Mouse (Mus musculus): ENCODE data around the gene Pcdh15. TPM values are rescaled to one million over a fixed set of nuclear protein-coding genes. Genes with fewer than 3 reads are reported as not detected.

Gene Pcdh15
- polyA plus RNA-seq, 1 experiment from 2014 or later, result 0.07 TPM

- Histone ChIP-seq H3K4me1 (ENCODE audit: control insufficient read depth, low read depth, low read length) (no peaks in the 10 kb centered on the region), H3K4me3 (ENCODE audit: low read depth, low read length) (no peak overlapping the region), H3K27me3 (ENCODE audit: control insufficient read depth, insufficient read depth, low read depth, low read length) (no peaks in the 10 kb centered on the region), H3K4me2 (ENCODE audit: low read depth, low read length) (no peak overlapping the region), H3K9me3 (replicated peaks; ENCODE audit: control insufficient read depth, low read length) (no peaks in the 10 kb centered on the region), H3K9ac (ENCODE audit: low read depth, low read length) (no peak overlapping the region), H3K27ac (ENCODE audit: low read length) (no peak overlapping the region), H3K36me3 (ENCODE audit: control insufficient read depth, insufficient read depth) (no peaks in the 10 kb centered on the region)
- no peak for ATAC-seq (ENCODE audit: low read depth)
- 50% methylated on average over 9 of the region's 9 CpGs for WGBS (ENCODE audit: insufficient replicate concordance)
Measured at GRCm38 (mm10) chr10:74053059-74053458, 953.9 kb downstream of the Pcdh15 start.

- Histone ChIP-seq H3K27me3 (ENCODE audit: control insufficient read depth, insufficient read depth, low read depth, low read length) (no peaks in the 10 kb centered on the region), H3K4me1 (ENCODE audit: control insufficient read depth, low read depth, low read length) (no peaks in the 10 kb centered on the region), H3K27ac (ENCODE audit: low read length) (no peak overlapping the region), H3K36me3 (ENCODE audit: control insufficient read depth, insufficient read depth) (no peaks in the 10 kb centered on the region), H3K9me3 (replicated peaks; ENCODE audit: control insufficient read depth, low read length) (no peaks in the 10 kb centered on the region), H3K9ac (ENCODE audit: low read depth, low read length) (no peak overlapping the region), H3K4me3 (ENCODE audit: low read depth, low read length) (no peak overlapping the region), H3K4me2 (ENCODE audit: low read depth, low read length) (no peak overlapping the region)
- 70% methylated on average over 4 of the region's 4 CpGs for WGBS (ENCODE audit: insufficient replicate concordance)
- ATAC-seq (ENCODE audit: low read depth), result no peak
Measured at GRCm38 (mm10) chr10:74086653-74087052, 987.5 kb downstream of the Pcdh15 start.

- Histone ChIP-seq H3K9me3 (replicated peaks; ENCODE audit: control insufficient read depth, low read length) (no peaks in the 10 kb centered on the region), H3K4me3 (ENCODE audit: low read depth, low read length) (no peak overlapping the region), H3K36me3 (ENCODE audit: control insufficient read depth, insufficient read depth) (no peaks in the 10 kb centered on the region), H3K27me3 (ENCODE audit: control insufficient read depth, insufficient read depth, low read depth, low read length) (no peaks in the 10 kb centered on the region), H3K9ac (ENCODE audit: low read depth, low read length) (no peak overlapping the region), H3K27ac (ENCODE audit: low read length) (no peak overlapping the region), H3K4me1 (ENCODE audit: control insufficient read depth, low read depth, low read length) (no peaks in the 10 kb centered on the region), H3K4me2 (ENCODE audit: low read depth, low read length) (no peak overlapping the region)
- no peak for ATAC-seq (ENCODE audit: low read depth)
- 60% methylated on average over 1 of the region's 1 CpGs for WGBS (ENCODE audit: insufficient replicate concordance)
Measured at GRCm38 (mm10) chr10:74098296-74098695, 999.2 kb downstream of the Pcdh15 start.

GRCm38 (mm10) chr10:74114107-74114506 lies 1015.0 kb downstream of the Pcdh15 start:
- H3K9me3 ChIP-seq (replicated peaks; ENCODE audit: control insufficient read depth, low read length), result no peaks in the 10 kb centered on the region
- no peak overlapping the region for H3K27ac ChIP-seq (ENCODE audit: low read length)
- H3K27me3 ChIP-seq (ENCODE audit: control insufficient read depth, insufficient read depth, low read depth, low read length), result no peaks in the 10 kb centered on the region
- H3K4me3 ChIP-seq (ENCODE audit: low read depth, low read length), result no peak overlapping the region
- H3K4me2 ChIP-seq (ENCODE audit: low read depth, low read length), result no peak overlapping the region
- no peaks in the 10 kb centered on the region for H3K36me3 ChIP-seq (ENCODE audit: control insufficient read depth, insufficient read depth)
- H3K4me1 ChIP-seq (ENCODE audit: control insufficient read depth, low read depth, low read length), result no peaks in the 10 kb centered on the region
- 63% methylated on average over 1 of the region's 1 CpGs for WGBS (ENCODE audit: insufficient replicate concordance)
- no peak overlapping the region for H3K9ac ChIP-seq (ENCODE audit: low read depth, low read length)
- ATAC-seq (ENCODE audit: low read depth), result no peak

GRCm38 (mm10) chr10:74116817-74117216 lies 1017.7 kb downstream of the Pcdh15 start:
- no peak for ATAC-seq (ENCODE audit: low read depth)
- Histone ChIP-seq H3K4me2 (ENCODE audit: low read depth, low read length) (no peak overlapping the region), H3K9me3 (replicated peaks; ENCODE audit: control insufficient read depth, low read length) (no peaks in the 10 kb centered on the region), H3K27ac (ENCODE audit: low read length) (no peak overlapping the region), H3K36me3 (ENCODE audit: control insufficient read depth, insufficient read depth) (no peaks in the 10 kb centered on the region), H3K27me3 (ENCODE audit: control insufficient read depth, insufficient read depth, low read depth, low read length) (no peaks in the 10 kb centered on the region), H3K4me1 (ENCODE audit: control insufficient read depth, low read depth, low read length) (no peaks in the 10 kb centered on the region), H3K4me3 (ENCODE audit: low read depth, low read length) (no peak overlapping the region), H3K9ac (ENCODE audit: low read depth, low read length) (no peak overlapping the region)
- WGBS (ENCODE audit: insufficient replicate concordance), result 19% methylated on average over 1 of the region's 1 CpGs

GRCm38 (mm10) chr10:74123421-74123820 lies 1024.3 kb downstream of the Pcdh15 start:
- 59% methylated on average over 4 of the region's 4 CpGs for WGBS (ENCODE audit: insufficient replicate concordance)
- Histone ChIP-seq H3K4me3 (ENCODE audit: low read depth, low read length) (no peak overlapping the region), H3K27me3 (ENCODE audit: control insufficient read depth, insufficient read depth, low read depth, low read length) (no peaks in the 10 kb centered on the region), H3K9me3 (replicated peaks; ENCODE audit: control insufficient read depth, low read length) (no peaks in the 10 kb centered on the region; the same call in 1 of the 2 replicates), H3K36me3 (ENCODE audit: control insufficient read depth, insufficient read depth) (no peaks in the 10 kb centered on the region), H3K4me2 (ENCODE audit: low read depth, low read length) (no peak overlapping the region), H3K4me1 (ENCODE audit: control insufficient read depth, low read depth, low read length) (no peaks in the 10 kb centered on the region), H3K9ac (ENCODE audit: low read depth, low read length) (no peak overlapping the region), H3K27ac (ENCODE audit: low read length) (no peak overlapping the region)
- ATAC-seq (ENCODE audit: low read depth), result no peak

DNA sequence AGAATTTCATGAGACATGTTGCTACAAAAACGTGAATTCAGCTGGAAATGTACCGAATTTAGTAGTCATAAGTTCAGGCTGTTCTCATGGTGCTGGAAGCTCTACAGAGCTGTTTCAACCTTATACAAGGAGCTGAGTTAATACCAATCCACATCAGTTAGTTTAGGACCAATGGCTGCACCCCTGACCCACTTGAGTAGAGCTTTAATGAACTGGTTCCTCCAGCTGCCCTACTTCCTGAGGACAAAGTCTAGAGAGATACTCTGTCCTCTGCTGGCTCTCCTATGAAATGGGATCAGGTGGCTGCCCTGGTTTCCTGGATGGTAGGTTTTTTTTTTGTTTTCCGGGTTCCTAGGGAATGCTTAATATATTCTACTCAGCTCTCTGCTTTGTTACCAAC lies 1030.0 kb downstream of the Pcdh15 start:
- H3K4me2 ChIP-seq (ENCODE audit: low read depth, low read length), result no peak overlapping the region
- no peaks in the 10 kb centered on the region for H3K36me3 ChIP-seq (ENCODE audit: control insufficient read depth, insufficient read depth)
- no peak overlapping the region for H3K27ac ChIP-seq (ENCODE audit: low read length)
- H3K4me3 ChIP-seq (ENCODE audit: low read depth, low read length), result no peak overlapping the region
- H3K9ac ChIP-seq (ENCODE audit: low read depth, low read length), result no peak overlapping the region
- no peaks in the 10 kb centered on the region; the same call in 1 of the 2 replicates for H3K9me3 ChIP-seq (replicated peaks; ENCODE audit: control insufficient read depth, low read length)
- 60% methylated on average over 3 of the region's 3 CpGs for WGBS (ENCODE audit: insufficient replicate concordance)
- no peak for ATAC-seq (ENCODE audit: low read depth)
- H3K4me1 ChIP-seq (ENCODE audit: control insufficient read depth, low read depth, low read length), result no peaks in the 10 kb centered on the region
- no peaks in the 10 kb centered on the region for H3K27me3 ChIP-seq (ENCODE audit: control insufficient read depth, insufficient read depth, low read depth, low read length)

DNA sequence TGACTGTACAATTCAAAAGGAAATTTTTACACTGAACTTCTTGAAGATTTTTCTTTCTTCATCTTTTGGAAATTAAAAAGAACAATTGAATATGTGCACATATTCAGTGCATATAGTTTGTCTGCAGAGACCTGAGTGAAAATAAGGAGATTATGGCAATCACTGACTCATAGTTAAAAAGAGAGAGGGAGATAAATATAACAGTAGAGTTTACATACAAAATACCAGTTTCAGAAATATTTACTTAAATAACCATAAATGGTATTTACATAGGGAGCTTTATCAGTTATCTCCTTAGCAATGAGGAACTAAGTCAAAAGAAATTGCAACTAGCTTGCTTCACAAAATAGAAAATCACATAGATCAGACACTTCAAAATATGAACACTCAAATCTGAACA lies 1030.5 kb downstream of the Pcdh15 start:
- H3K9ac ChIP-seq (ENCODE audit: low read depth, low read length), result no peak overlapping the region
- H3K9me3 ChIP-seq (replicated peaks; ENCODE audit: control insufficient read depth, low read length), result no peaks in the 10 kb centered on the region; the same call in 1 of the 2 replicates
- H3K4me1 ChIP-seq (ENCODE audit: control insufficient read depth, low read depth, low read length), result no peaks in the 10 kb centered on the region
- H3K4me3 ChIP-seq (ENCODE audit: low read depth, low read length), result no peak overlapping the region
- H3K27me3 ChIP-seq (ENCODE audit: control insufficient read depth, insufficient read depth, low read depth, low read length), result no peaks in the 10 kb centered on the region
- no peak for ATAC-seq (ENCODE audit: low read depth)
- H3K36me3 ChIP-seq (ENCODE audit: control insufficient read depth, insufficient read depth), result no peaks in the 10 kb centered on the region
- H3K27ac ChIP-seq (ENCODE audit: low read length), result no peak overlapping the region
- no peak overlapping the region for H3K4me2 ChIP-seq (ENCODE audit: low read depth, low read length)

DNA sequence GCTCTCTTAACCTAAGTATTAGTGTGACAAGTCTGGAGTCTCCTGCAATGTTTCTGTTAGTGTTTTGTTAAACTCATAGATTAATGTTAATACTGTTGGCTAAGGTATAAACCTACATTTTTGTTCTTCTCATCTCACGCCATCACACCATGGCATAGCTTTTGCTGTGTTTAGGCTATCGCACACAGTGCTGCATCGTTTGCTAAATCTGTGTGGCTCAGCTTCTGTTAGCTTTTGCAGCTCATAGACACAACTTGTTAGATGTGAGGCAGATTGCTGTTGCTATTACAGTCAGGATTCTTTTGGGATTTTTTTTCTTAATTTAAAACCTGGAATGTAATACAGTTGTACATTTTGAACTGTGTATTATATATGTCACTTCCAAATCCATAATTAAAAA lies 1031.7 kb downstream of the Pcdh15 start:
- no peak for ATAC-seq (ENCODE audit: low read depth)
- Histone ChIP-seq H3K36me3 (ENCODE audit: control insufficient read depth, insufficient read depth) (no peaks in the 10 kb centered on the region), H3K9me3 (replicated peaks; ENCODE audit: control insufficient read depth, low read length) (no peaks in the 10 kb centered on the region; the same call in 1 of the 2 replicates), H3K9ac (ENCODE audit: low read depth, low read length) (no peak overlapping the region), H3K4me1 (ENCODE audit: control insufficient read depth, low read depth, low read length) (no peaks in the 10 kb centered on the region), H3K4me3 (ENCODE audit: low read depth, low read length) (no peak overlapping the region), H3K27me3 (ENCODE audit: control insufficient read depth, insufficient read depth, low read depth, low read length) (no peaks in the 10 kb centered on the region), H3K27ac (ENCODE audit: low read length) (no peak overlapping the region), H3K4me2 (ENCODE audit: low read depth, low read length) (no peak overlapping the region)
- WGBS (ENCODE audit: insufficient replicate concordance), result 61% methylated on average over 3 of the region's 3 CpGs

- Histone ChIP-seq H3K27ac (ENCODE audit: low read length) (no peak overlapping the region), H3K9me3 (replicated peaks; ENCODE audit: control insufficient read depth, low read length) (no peaks in the 10 kb centered on the region; the same call in 1 of the 2 replicates), H3K4me3 (ENCODE audit: low read depth, low read length) (no peak overlapping the region), H3K4me1 (ENCODE audit: control insufficient read depth, low read depth, low read length) (no peaks in the 10 kb centered on the region), H3K9ac (ENCODE audit: low read depth, low read length) (no peak overlapping the region), H3K4me2 (ENCODE audit: low read depth, low read length) (no peak overlapping the region), H3K27me3 (ENCODE audit: control insufficient read depth, insufficient read depth, low read depth, low read length) (no peaks in the 10 kb centered on the region), H3K36me3 (ENCODE audit: control insufficient read depth, insufficient read depth) (no peaks in the 10 kb centered on the region)
- no peak for ATAC-seq (ENCODE audit: low read depth)
Measured at GRCm38 (mm10) chr10:74147966-74148365, 1048.8 kb downstream of the Pcdh15 start.

All from liver, embryonic 16.5 days (tissue).